Mouse (Mus musculus): ENCODE results near the gene Pde1a.

Pde1a gene

DNA sequence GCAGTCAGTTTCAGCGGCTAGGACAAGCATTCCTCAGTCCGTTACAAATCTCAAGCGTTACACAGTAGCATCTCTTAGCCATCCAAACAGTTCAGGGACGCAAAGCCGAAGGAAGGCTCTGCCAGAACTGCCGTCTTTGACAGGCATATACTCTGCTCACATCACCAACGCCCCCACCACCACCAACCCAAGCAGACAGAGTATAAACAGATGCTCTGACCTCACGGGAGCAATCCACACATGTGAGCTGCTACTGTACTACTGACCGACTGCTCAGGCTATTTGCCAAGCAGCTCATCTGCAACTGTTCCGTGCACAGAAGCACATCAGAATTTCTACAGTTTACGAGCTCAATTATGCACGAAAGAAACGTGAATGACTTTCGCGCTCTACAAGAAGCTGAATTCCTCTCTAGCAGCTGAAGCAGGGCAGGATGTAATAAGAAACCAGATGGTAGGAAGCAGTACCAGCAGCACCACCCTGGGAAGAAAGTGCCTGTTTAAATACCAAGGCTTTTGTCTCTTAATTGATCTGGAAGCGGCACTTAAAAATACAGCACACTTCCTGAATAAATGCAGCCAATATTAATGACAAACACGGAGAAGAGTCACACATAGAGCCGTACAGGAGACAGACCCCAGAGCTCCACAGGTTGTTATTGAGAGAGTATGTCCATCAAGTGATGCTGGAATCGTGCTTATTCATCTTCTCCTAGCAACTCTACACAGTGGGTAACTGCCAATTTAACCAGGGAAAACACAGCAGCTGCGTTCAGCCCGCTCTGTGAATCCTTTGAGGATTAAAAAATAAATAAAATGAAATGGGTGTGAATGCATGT, at the start of gene Pde1a:
TSS of gene Pde1a (minus strand) at position 598 of the 838 bp plus-strand sequence.
- no peak for DNase-seq

GRCm38 (mm10) chr2:80178608-80179280, 49.5 kb upstream of the Pde1a start:
- no peak for DNase-seq

DNA sequence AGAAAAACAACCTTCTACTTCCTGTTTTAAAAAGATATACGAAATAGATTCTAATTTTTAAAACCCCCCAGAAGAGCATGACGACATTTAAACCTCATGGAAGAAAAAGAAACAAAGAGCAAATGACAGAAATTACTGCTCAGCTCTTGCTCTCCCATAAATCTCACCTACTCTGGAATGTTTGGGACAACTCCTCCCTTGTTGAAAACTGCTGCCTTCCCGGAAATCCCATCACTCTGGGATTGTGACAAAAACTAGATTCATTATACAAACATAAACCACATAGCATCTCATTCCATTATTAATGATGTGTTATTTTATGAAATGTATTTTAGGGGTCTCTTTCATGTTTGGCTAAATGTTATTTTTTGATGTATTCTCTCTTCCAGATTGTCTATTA, 48.9 kb upstream of the Pde1a start:
- DNase-seq = no peak

- DNase-seq = no peak
Observed at GRCm38 (mm10) chr2:80168103-80168502, 38.8 kb upstream of the Pde1a start.

DNA sequence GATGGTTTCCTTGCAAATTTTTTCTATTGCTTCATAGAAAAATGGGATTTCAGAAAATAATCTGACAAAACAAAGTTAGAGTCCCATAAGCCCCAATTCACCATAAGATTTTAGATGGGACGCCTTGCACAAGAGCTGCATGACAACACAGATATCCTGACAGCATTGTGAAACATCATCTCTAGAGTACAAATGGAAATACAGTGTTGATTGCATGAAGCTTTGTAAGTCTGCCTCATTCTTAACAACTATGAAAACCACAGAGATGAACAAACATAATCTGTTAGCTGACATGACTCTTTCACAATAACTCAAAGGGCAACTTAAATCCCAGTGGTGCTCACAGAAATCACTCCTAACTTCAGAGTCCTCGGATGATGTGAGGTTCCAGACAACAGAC, 29.5 kb upstream of the Pde1a start:
- no peak for DNase-seq

GRCm38 (mm10) chr2:80158196-80158595, 28.9 kb upstream of the Pde1a start:
- no peak for DNase-seq

- no peak for DNase-seq
Observed at GRCm38 (mm10) chr2:80150019-80150418, 20.8 kb upstream of the Pde1a start.

DNA sequence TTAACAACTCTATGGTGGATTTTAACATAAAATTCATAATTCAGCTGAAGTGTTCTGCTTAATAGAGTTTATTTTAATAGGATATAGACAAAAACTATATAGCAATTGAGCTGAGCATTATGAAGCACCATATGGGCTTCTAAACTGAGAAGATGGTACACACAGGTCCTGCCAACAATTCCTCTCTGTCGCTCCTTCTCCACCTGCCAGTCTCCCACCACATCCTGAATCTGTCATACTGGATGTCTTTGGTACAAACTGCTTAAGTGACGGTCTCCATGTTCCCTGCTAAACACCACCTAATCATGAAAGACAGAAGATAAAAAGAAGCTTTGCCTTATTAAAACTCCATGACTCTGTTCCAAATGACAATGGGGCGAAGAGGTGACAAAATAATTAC, 20.1 kb upstream of the Pde1a start:
- no peak for DNase-seq

DNA sequence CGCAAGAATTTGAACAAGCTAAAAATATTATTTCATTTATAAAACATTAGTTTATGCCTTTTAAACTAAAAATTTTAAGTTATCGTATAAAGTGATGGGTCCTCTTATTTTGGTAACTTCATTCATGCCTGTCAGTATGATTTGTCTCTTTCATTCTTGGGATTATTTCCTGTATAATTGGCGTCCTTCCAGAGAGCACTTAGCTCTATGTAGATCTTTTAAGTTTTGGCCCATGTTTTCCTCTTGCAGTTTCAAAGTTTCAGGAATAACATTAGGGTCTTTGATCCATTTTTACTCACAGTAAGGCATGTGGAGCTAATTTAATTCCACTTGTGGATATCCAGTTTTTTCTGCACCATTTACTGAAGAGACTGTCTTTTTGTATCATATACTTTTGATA, 5.8 kb upstream of the Pde1a start:
- DNase-seq = no peak

DNA sequence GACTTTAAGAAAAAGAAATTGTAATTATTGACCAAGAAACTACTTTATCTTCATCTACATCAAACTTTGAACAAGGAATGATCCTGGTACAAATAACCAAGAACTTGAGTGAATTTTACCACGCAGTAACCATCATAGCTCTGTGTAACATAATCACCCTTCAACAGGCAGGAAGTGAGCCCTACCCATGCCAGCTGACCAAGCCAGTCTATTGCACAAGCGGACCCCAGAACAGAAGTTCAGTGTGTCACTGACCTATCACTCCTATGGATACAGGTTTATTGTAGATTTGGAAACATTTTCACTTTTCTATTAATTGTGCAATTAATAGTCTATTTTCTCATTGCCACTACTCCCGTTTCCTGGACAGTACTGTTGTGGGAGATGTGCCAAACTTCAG, 3.4 kb upstream of the Pde1a start:
- DNase-seq = no peak

DNA sequence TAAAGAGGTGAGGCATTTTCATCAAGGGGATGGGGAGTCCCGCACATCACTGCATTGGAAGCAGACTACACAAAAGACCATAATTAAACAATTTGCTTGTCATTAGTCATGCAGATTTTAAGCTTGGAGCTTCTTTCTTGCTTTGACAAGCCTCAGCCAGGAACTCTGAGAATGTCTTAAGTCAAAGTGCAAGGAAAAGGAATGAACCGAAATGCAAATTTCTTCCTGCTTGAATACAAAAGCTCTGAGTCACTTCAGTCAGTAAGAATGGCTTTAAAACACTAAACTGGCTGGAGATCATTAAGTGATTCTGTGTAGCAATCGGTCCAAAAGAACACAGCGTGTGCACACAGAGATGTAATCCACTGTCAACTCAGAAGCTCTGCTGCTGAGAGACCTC, 2.6 kb downstream of the Pde1a start:
- no peak for DNase-seq

DNA sequence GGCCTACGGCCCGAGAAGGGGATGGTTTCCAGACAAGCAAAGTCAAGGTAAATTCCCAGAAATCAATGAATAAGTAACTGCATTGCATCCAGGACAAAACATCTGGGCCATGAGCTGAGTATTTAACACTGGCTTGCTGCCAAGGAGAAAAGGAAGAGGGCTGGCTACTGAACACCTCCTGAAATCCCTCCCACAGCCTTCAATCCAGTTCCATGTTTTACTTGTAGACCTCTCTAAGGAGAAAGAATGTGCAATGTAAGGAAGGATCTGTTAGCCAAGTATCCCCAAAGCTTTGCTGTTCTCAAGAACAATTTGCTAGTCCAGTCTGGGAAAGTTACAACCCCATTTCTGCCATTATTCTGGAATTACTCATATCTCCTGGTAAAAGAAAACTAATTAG, 42.4 kb downstream of the Pde1a start:
- no peak for DNase-seq

- DNase-seq = no peak
Observed at GRCm38 (mm10) chr2:80080090-80080821, 49.0 kb downstream of the Pde1a start.

DNA sequence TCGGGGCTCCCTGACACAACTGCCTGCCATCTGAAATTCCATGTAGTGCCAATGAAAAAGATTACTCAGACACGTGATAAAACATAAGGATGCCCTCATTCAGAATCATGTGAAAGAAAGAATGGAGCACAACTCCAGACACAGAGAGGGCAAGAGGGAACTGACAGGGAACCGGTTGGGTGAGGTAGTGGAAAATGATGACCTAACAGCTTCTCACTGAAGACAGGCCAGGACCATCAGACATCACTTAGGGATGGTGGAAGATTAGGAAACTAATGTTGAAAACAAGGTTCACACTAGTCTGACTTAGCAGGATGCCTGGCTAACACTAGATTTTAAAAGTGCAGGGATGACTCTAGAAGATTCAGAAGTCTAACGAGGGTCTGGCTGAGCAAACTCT, 49.6 kb downstream of the Pde1a start:
- DNase-seq = no peak

DNA sequence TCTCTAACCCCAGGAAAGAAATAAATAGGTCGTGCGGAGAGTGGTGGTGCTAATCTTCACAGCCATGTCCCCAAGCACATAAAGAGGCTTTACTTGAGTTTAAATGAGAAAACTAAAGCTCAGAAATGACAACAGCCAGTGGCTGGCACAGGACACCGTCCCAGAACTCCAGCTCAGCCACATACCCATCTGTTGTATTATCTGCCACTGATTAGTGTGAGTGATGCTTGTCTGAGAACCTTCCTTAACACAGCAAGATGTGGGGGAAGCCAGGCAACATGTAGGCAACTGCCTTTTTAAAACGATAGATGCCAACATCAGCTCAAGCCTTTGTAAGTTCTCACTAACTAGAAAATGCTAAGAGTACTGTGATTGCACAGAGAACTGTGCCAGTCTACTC, 52.9 kb downstream of the Pde1a start:
- no peak for DNase-seq

GRCm38 (mm10) chr2:80074531-80074930, 54.7 kb downstream of the Pde1a start:
- DNase-seq = no peak

DNA sequence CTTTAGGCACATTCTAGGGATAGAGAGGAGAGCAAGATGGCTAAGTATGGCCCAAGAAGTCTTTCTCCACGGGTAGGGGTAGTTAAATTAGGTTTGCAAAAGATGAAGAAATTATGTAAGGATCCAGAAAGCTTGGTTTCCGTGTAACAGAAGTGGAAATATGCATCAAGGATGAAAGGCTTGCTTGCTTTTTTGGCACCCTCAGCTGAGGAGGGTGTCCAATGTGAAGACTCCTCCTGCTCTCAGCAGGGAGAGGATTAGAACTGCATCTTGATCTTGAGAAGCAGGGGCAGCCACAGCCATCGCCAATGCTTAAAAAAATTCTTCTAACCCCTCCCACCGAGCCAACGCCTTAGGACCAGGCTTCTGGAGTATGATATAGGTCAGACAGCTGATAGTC, 55.2 kb downstream of the Pde1a start:
- DNase-seq = no peak

GRCm38 (mm10) chr2:80073426-80073825, 55.8 kb downstream of the Pde1a start:
- DNase-seq = no peak

GRCm38 (mm10) chr2:80069745-80070144, 59.5 kb downstream of the Pde1a start:
- DNase-seq = no peak

DNA sequence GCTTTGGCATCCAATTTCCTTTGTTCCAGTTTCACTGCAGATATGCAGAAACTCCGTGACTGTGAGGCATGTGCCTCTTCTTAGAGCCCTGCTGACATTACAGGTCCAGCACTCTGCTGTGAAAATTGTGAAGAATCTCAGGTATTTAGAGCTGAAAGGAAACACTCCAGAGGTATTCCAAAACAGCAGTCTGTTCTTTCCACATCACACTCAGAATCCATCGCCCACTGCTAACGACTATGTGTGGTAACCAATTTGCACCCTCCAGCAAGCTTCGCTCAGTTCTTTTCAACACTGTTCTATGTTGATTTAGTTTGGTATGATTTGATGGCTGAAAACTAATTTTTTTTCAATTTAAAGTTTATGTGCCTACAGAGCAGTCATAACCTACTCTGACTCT, 62.8 kb downstream of the Pde1a start:
- DNase-seq = no peak

DNA sequence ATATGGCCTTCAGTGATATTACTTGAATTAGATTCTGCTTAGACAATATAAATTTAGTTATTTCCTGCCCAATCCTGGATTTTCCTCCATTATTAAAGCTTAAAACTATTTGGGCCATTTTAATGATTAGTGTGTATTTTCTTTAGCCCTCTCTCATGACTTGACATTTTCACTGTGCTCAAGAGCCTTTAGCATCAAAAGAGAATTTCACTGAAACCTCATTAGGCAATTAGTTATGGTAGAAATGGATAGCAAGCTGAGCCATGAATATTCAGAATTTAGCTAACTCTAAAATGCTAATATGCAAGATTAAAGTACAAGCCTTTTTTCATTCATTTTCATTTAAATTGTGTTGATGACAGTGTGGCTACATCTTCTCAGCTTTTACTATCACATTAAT, 73.2 kb downstream of the Pde1a start:
- DNase-seq = no peak

- no peak for DNase-seq
Observed at GRCm38 (mm10) chr2:80054042-80054441, 75.2 kb downstream of the Pde1a start.

DNA sequence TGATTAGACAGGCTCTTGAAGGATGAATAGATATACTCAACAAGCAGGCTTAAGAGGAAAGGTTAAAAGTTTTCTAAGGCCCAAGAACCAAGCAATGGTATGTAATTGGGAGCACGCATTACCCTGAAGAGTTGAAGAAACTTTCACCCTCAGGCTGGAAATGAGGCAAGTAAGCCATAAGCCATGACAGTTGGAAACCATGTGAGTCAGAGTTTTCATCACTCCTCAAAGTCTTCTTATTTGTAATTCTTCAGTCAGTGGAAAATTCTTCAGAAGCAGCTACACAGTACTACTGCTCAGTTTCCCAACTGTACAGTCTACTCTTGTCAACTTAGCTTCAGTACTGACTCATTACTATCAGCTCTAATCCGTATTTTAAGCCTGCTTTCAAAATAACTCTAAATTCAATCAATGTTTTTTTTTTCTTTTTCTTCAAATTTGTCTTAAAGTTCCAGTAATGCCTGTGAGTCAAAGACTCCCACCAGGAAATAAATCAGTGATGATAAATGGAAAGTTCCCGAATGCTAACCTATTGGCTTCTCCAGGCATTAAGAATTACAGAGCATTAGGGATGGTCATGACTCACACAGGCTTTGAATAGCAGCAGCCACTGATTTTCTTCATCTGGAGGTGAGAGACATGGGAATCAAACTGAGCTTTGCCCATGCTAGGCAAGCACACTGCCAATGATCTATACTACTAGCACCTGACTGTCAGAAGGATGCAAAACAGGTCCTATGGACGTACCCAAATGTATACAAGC, 82.3 kb downstream of the Pde1a start:
- DNase-seq = no peak
